Mouse (Mus musculus) heart, postnatal 14 days (tissue): ENCODE results near the gene Rwdd3. TPM values are rescaled to one million over a fixed set of nuclear protein-coding genes. Genes with fewer than 3 reads are reported as not detected.

ENCODE experiments used
- total RNA-seq, 2 experiments: library from RNA; stranded (reverse); gene quantifications; 2 replicates each; pipeline ENCODE4 v1.2.3; 2021

The Rwdd3 gene
- total RNA-seq, 2 experiments from 2014 or later: 1.3 to 1.9 TPM

Other genes with a start within 250 kb of the Rwdd3 start
- 1 to 10 TPM in 1 of 2 experiments, under 1 TPM in 1; 1.00 to 1.4 TPM for gene Tmem56, start 111.4 kb upstream of the Rwdd3 start, total RNA-seq
- gene Alg14, start 120.1 kb upstream of the Rwdd3 start, total RNA-seq: 10 to 100 TPM; 14.4 to 15.1 TPM